Mouse (Mus musculus) adrenal gland, adult (tissue): ENCODE data around the gene Spop.
A peak's percentile ranks its signal among the peaks of the same experiment; 100 is the strongest.

Experiments used
- DNase-seq, 2 experiments: peaks; one replicate each; pipeline ENCODE4 v3.0.0; 2022 to 2023; ENCODE audit warnings: low spot score in 1 of 2; ENCODE audit not compliant: inconsistent age in 2 of 2

Spop gene

GRCm38 (mm10) chr11:95515376-95516323, 101.8 kb downstream of the Spop start:
- peak in 1 of 2 experiments; percentile 23 for DNase-seq

GRCm38 (mm10) chr11:95516491-95516911, 102.6 kb downstream of the Spop start:
- DNase-seq, result peak in 1 of 2 experiments; percentile 25

GRCm38 (mm10) chr11:95517162-95517561, 103.3 kb downstream of the Spop start:
- no peak for DNase-seq

DNA sequence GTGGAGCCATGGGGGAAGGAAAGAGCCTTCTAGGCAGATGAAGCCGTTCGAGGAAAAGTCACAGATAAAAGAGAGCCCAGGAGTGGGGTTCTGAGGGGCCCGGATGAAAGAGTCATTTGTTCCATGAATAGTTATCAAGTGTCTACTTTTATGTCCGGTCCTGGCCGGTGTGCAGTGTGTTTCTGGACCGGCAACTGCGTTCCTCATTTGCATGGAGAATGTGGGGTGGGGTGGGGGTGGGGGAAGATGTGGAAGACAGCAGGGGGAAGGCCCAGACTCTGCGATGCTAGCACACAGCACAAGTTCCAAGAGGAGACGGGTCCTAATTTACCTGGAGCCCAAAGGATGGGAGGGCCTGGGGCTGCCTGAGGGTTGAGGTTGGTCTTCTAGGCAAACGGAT, 105.4 kb downstream of the Spop start:
- no peak for DNase-seq

GRCm38 (mm10) chr11:95519996-95520395, 106.1 kb downstream of the Spop start:
- peak in 1 of 2 experiments; percentile 23 for DNase-seq

GRCm38 (mm10) chr11:95520456-95521072, 106.7 kb downstream of the Spop start:
- DNase-seq, result peak; percentile 88 to 96

GRCm38 (mm10) chr11:95521563-95521962, 107.7 kb downstream of the Spop start:
- peak; percentile 76 to 92 for DNase-seq

DNA sequence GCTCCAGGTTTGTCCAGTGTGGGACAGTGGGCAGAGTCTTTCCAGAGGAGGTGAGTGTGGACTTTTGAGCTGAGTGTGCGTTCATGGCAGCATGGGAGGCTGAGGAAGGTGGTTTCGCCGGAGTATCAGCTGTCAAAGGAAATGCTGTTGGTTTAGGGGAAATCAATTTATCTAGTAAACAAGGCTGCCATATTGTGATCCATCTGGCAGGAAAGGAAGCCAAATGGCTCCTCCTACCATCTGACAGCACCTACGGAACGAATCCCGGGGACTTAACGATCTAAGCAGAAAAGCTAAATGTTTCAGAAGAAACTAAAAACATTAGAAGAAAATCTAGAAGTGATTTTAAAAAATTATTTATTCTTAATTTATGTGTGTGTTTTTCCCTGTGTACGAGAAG, 113.4 kb downstream of the Spop start:
- no peak for DNase-seq

DNA sequence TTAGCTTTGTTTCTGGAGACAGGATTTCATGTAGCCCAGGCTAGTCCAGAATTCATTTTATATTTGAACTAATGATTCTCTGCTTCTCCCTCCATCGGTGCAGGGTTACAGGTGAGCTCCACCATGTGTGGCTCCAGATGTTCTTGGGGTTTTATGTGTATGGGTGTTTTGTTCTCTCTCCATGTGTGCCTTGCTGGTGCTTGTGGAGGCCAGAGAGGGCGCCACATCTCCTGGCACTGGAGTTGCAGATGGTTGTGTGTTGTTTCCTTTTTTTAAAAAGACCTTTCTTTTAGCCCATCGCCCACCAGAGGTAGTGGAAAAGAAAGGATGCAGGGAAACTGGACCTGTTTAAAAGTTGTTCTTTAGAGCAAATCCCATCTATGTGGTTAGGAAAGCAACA, 114.4 kb downstream of the Spop start:
- DNase-seq, result no peak

- DNase-seq, result no peak
Measured at GRCm38 (mm10) chr11:95532353-95533072, 118.6 kb downstream of the Spop start.

- DNase-seq, result peak; percentile 89 to 96
Measured at GRCm38 (mm10) chr11:95533484-95534160, 119.7 kb downstream of the Spop start.

GRCm38 (mm10) chr11:95538378-95539104, 124.7 kb downstream of the Spop start:
- no peak for DNase-seq

DNA sequence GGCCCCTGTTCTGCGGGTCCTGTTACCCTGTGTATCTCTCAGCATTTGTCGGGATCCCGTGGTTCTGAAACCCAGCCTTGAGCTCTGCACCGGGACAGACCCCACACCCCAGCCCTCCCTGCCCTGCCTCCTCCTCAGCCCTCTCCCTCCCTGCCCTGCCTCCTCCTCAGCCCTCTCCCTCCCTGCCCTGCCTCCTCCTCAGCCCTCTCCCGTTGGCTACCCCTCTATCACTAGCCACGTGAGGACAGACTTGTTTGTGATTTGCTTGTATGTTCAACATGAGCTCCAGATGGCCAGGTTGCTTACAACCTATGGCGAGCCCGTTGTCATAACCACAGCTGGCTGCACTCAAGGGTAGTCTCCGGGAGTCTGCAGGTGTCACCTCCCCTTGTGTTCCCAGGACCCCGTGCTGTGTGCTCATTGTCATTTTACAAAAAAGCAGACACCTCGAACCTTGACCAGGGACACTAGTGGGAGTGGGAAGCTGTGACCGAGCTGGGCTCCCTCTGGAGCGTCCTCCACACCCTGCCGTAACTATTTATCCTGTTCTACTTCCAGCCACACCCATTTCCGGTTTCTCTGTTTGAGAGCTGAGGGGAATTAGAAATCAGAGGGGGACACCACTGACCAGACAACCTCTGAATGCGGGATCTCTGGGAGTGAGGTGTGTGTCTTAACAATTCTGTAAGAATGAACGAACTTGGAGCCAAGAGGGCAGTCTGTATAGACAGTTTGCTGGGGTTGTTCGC, 126.9 kb downstream of the Spop start:
- DNase-seq, result no peak
